ENCODE assay signal across 10 mouse cellular contexts in genomic region chr1:87156199-87156587, GRCm38 (mm10). TPM values are rescaled to one million over a fixed set of nuclear protein-coding genes. Genes with fewer than 3 reads are reported as not detected.
DNase-seq lines count a peak whose midpoint lies in the region; ATAC-seq and TF ChIP-seq lines count a peak whose summit lies in the region.
"Had no signal": no experiment of that assay in that cellular context is flagged by ENCODE, and none has a peak within 500 bp of the region (broad histone marks: within the 10 kb centered on the region; RNA-seq: fewer than 3 reads in every experiment).

Gene Ecel1, minus strand, starts transcription at chr1:87156521.

- H3K9me3 ChIP-seq in heart, embryonic 11.5 days (replicated peaks; ENCODE audit: control insufficient read depth, low read length): no peaks in the 10 kb centered on the region
- H3K9me3 ChIP-seq in limb, embryonic 11.5 days (ENCODE audit: control insufficient read depth, low read length): no peaks in the 10 kb centered on the region
- H3K9me3 ChIP-seq in stomach, postnatal 0 days (ENCODE audit: control insufficient read depth, low read length): no peaks in the 10 kb centered on the region

- no peak for ATAC-seq in heart, embryonic 11.5 days (replicated peaks; ENCODE audit: insufficient number of reproducible peaks, low FRiP score, low TSS enrichment)
- no peak for ATAC-seq in limb, embryonic 11.5 days (ENCODE audit: insufficient number of reproducible peaks, low FRiP score, low TSS enrichment, low read depth)
- ATAC-seq in stomach, postnatal 0 days (ENCODE audit: low FRiP score, low TSS enrichment): no peak; the same call in 1 of the 2 replicates

- no peak within 1 kb of the TSS for H3K27ac ChIP-seq in heart, embryonic 11.5 days (ENCODE audit: low read depth, low read length)
- no peak within 1 kb of the TSS for H3K27ac ChIP-seq in heart, adult 2 months
- H3K27ac ChIP-seq in testis, adult 2 months (ENCODE audit: control insufficient read depth, insufficient read depth, low read depth, low read length): no peak within 1 kb of the TSS
- no peak within 1 kb of the TSS for H3K27ac ChIP-seq in limb, embryonic 11.5 days (replicated peaks; ENCODE audit: low read depth, low read length)
- H3K27ac ChIP-seq in stomach, postnatal 0 days (replicated peaks): no peak within 1 kb of the TSS

- WGBS in heart, embryonic 11.5 days (ENCODE audit: insufficient replicate concordance): 2% methylated on average over 11 of the region's 12 CpGs
- WGBS in heart, adult 2 months: 2% methylated on average over 12 of the region's 12 CpGs
- WGBS in limb, embryonic 11.5 days: 2% methylated on average over 11 of the region's 12 CpGs
- 8% methylated on average over 12 of the region's 12 CpGs for WGBS in stomach, postnatal 0 days

- peaks cover 95% of the 10 kb centered on the region for H3K27me3 ChIP-seq in heart, embryonic 11.5 days (ENCODE audit: control insufficient read depth, insufficient read depth, low read length)
- H3K27me3 ChIP-seq in heart, adult 2 months (ENCODE audit: control insufficient read depth, insufficient read depth, low read length): peaks cover 25% of the 10 kb centered on the region
- peaks cover 2% of the 10 kb centered on the region; the same call in 1 of the 2 replicates for H3K27me3 ChIP-seq in testis, adult 2 months (ENCODE audit: control insufficient read depth, insufficient read depth, low read length)
- peaks cover 81% of the 10 kb centered on the region for H3K27me3 ChIP-seq in limb, embryonic 11.5 days (ENCODE audit: control insufficient read depth, insufficient read depth, low read length)
- H3K27me3 ChIP-seq in stomach, postnatal 0 days (ENCODE audit: control insufficient read depth, insufficient read depth, low read length): peaks cover 43% of the 10 kb centered on the region

- peak within 1 kb of the TSS; percentile 75 for H3K4me2 ChIP-seq in heart, embryonic 11.5 days
- H3K4me2 ChIP-seq in limb, embryonic 11.5 days (ENCODE audit: low read depth, severe bottlenecking): peak within 1 kb of the TSS; percentile 60
- peak within 1 kb of the TSS; percentile 49 for H3K4me2 ChIP-seq in stomach, postnatal 0 days (replicated peaks; ENCODE audit: low read depth)

- peak within 1 kb of the TSS; percentile 41 for H3K4me3 ChIP-seq in heart, embryonic 11.5 days (ENCODE audit: low read depth, low read length)
- no peak within 1 kb of the TSS for H3K4me3 ChIP-seq in heart, adult 2 months
- H3K4me3 ChIP-seq in testis, adult 2 months (ENCODE audit: control insufficient read depth, low read depth, low read length): peak within 1 kb of the TSS; percentile 11; the same call in 1 of the 2 replicates
- peak within 1 kb of the TSS; percentile 29 for H3K4me3 ChIP-seq in limb, embryonic 11.5 days (ENCODE audit: low read depth, low read length)
- H3K4me3 ChIP-seq in stomach, postnatal 0 days (ENCODE audit: low read depth, low read length): peak within 1 kb of the TSS; percentile 35

- intact Hi-C loops in heart, adult 2 months (cut with DNase I): no loop called here

- H3K9ac ChIP-seq in heart, embryonic 11.5 days (ENCODE audit: low read depth, low read length): 0 out of 2 replicates have a peak within 1 kb of the TSS, but pooled peaks have one; percentile 22
- H3K9ac ChIP-seq in heart, adult 2 months (ENCODE audit: low read depth, low read length): no peak within 1 kb of the TSS
- H3K9ac ChIP-seq in limb, embryonic 11.5 days (ENCODE audit: low read length): 0 out of 2 replicates have a peak within 1 kb of the TSS, but pooled peaks have one; percentile 4
- no peak within 1 kb of the TSS for H3K9ac ChIP-seq in stomach, postnatal 0 days (ENCODE audit: low read length)

- TF ChIP-seq POLR2A in heart, adult 2 months (IDR thresholded peaks at IDR 0.05; ENCODE audit: insufficient read depth, low read depth, low read length): no peak
- no peak for TF ChIP-seq POLR2A in testis, adult 2 months (IDR thresholded peaks at IDR 0.05; ENCODE audit: control insufficient read depth, low read depth, low read length)

- H3K36me3 ChIP-seq in heart, embryonic 11.5 days (ENCODE audit: control insufficient read depth, insufficient read depth, low read length): no peaks in the 10 kb centered on the region
- no peaks in the 10 kb centered on the region for H3K36me3 ChIP-seq in heart, adult 2 months (ENCODE audit: control insufficient read depth, insufficient read depth, low read length)
- no peaks in the 10 kb centered on the region for H3K36me3 ChIP-seq in testis, adult 2 months (ENCODE audit: control insufficient read depth, insufficient read depth, low read length)
- H3K36me3 ChIP-seq in limb, embryonic 11.5 days (ENCODE audit: control insufficient read depth, insufficient read depth, low read length): no peaks in the 10 kb centered on the region
- no peaks in the 10 kb centered on the region for H3K36me3 ChIP-seq in stomach, postnatal 0 days (ENCODE audit: control insufficient read depth, insufficient read depth, low read length)

- TF ChIP-seq CTCF in heart, adult 2 months (IDR thresholded peaks at IDR 0.05): no peak
- no peak for TF ChIP-seq CTCF in testis, adult 2 months (IDR thresholded peaks at IDR 0.05; ENCODE audit: control insufficient read depth, insufficient read depth, insufficient replicate concordance, low read depth, low read length)
- no peak for TF ChIP-seq CTCF in stomach, postnatal 0 days (IDR thresholded peaks at IDR 0.05; ENCODE audit: low read depth)

- H3K4me1 ChIP-seq in heart, embryonic 11.5 days (ENCODE audit: control insufficient read depth, insufficient read depth, low read length): peaks cover 13% of the 10 kb centered on the region
- H3K4me1 ChIP-seq in heart, adult 2 months (ENCODE audit: control insufficient read depth, insufficient read depth, low read length): no peaks in the 10 kb centered on the region
- peaks cover 20% of the 10 kb centered on the region for H3K4me1 ChIP-seq in testis, adult 2 months (ENCODE audit: control insufficient read depth, insufficient read depth, low read length)
- peaks cover 8% of the 10 kb centered on the region; the same call in 1 of the 2 replicates for H3K4me1 ChIP-seq in limb, embryonic 11.5 days (ENCODE audit: control insufficient read depth, insufficient read depth, low read length)
- H3K4me1 ChIP-seq in stomach, postnatal 0 days (replicated peaks; ENCODE audit: control insufficient read depth, insufficient read depth): peaks cover 7% of the 10 kb centered on the region

- TF ChIP-seq EP300 in heart, adult 2 months (IDR thresholded peaks at IDR 0.05; ENCODE audit: insufficient read depth, low read depth, low read length): no peak
- no peak for TF ChIP-seq EP300 in stomach, postnatal 0 days (optimal IDR thresholded peaks at IDR 0.05)

- DNase-seq in heart, adult 2 months: no peak
- no peak for DNase-seq in testis, postnatal 10 days (ENCODE audit: low spot score)
- DNase-seq in limb, embryonic 11.5 days (ENCODE audit: low spot score): peak; percentile 35
- no peak for DNase-seq in stomach, postnatal 0 days (ENCODE audit: low spot score)
- DNase-seq in adrenal gland, adult (ENCODE audit: inconsistent age in 2 of 2, low spot score in 1 of 2): no peak
- no peak for DNase-seq in layer of hippocampus, postnatal 36 days
- DNase-seq: gastrocnemius, postnatal 25 days had no signal

- no peaks in the 10 kb centered on the region for H3K79me2 ChIP-seq in heart, adult 2 months (replicated peaks; ENCODE audit: control insufficient read depth, insufficient read depth, low read length)

RNA-seq across cellular contexts. Expression of gene Ecel1, which starts in this region (rescaled TPM):
- not detected in 2 replicates for polyA plus RNA-seq in heart, embryonic 11.5 days (2014; fragmentation: Nextera tagmentation; extraction: Ambion mirVana)
- not detected for total RNA-seq in heart, adult 2 months (2021)
- 0.09 and 0.31 TPM in 2 replicates for polyA plus RNA-seq in heart, adult 2 months (2012; rRNA removed)
- 5.8 and 6.8 TPM in 2 replicates for polyA plus RNA-seq in testis, adult 2 months (2012; rRNA removed)
- polyA plus RNA-seq in limb, embryonic 11.5 days (2014; fragmentation: Nextera tagmentation; extraction: Ambion mirVana): 0.17 and 0.28 TPM in 2 replicates
- 2.2 and 2.3 TPM in 2 replicates for polyA plus RNA-seq in stomach, postnatal 0 days (2015; fragmentation: Nextera tagmentation; extraction: Ambion mirVana)
- total RNA-seq in layer of hippocampus, postnatal 36 days (2021): 1 to 10 TPM; 1.3 to 2.4 TPM
- total RNA-seq: gastrocnemius, postnatal 25 days; liver, adult 2 months had no signal
- polyA plus RNA-seq: liver, adult 2 months had no signal

Comparison
In these comparisons a context has a peak if more than half of its experiments do, and no peak if none do; other contexts are left out.
1. Peak in DNase-seq, H3K4me3 ChIP-seq, H3K9ac ChIP-seq and H3K4me2 ChIP-seq in limb, embryonic 11.5 days; RNA of the gene not detected or under 1 TPM.